ENCODE assay signal across 9 mouse cellular contexts in genomic region chr19:37815627-37816026, GRCm38 (mm10).
"Had no signal": no experiment of that assay in that cellular context is flagged by ENCODE, and none has a peak within 500 bp of the region (broad histone marks: within the 10 kb centered on the region; RNA-seq: fewer than 3 reads in every experiment).

No protein-coding gene starts in this region.

- ATAC-seq: midbrain, embryonic 13.5 days had no signal

- H3K9ac ChIP-seq: limb, embryonic 12.5 days; liver, embryonic 14.5 days; midbrain, embryonic 13.5 days had no signal

- H3K27ac ChIP-seq: limb, embryonic 12.5 days; liver, embryonic 14.5 days; midbrain, embryonic 13.5 days had no signal

- H3K36me3 ChIP-seq: limb, embryonic 12.5 days; midbrain, embryonic 13.5 days had no signal

- H3K9me3 ChIP-seq: limb, embryonic 12.5 days; midbrain, embryonic 13.5 days had no signal

- H3K27me3 ChIP-seq: midbrain, embryonic 13.5 days had no signal

- DNase-seq: kidney, adult 11 months; kidney, postnatal 36 days; layer of hippocampus, adult 9-11 months; lung, adult 18-20 months; thymus, adult 18-20 months; thymus, postnatal 14 days had no signal

- H3K4me2 ChIP-seq: limb, embryonic 12.5 days; midbrain, embryonic 13.5 days had no signal

- H3K4me3 ChIP-seq: limb, embryonic 12.5 days; midbrain, embryonic 13.5 days had no signal
